ENCODE assay signal across 13 mouse cellular contexts in the genomic region with DNA sequence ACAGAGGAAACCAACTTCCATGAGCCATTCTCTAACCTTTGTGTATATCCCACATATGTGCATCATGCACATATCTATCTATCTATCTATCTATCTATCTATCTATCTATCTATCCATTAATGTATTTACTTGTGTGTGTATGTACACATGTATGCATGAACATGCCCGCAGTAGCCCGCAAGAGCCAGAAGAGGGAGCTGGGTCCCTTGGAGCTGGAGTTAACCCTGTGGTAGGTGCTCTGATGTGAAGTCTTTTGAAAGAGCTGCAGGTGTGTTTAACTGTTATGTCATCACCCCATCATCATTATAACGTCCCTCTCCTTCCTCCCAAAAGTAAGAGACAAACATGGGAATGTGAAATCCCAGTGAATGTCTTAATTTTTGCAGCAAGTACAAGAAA.
DNase-seq lines count a peak whose midpoint lies in the region; ATAC-seq lines count a peak whose summit lies in the region.
"Had no signal": no experiment of that assay in that cellular context is flagged by ENCODE, and none has a peak within 500 bp of the region (broad histone marks: within the 10 kb centered on the region; RNA-seq: fewer than 3 reads in every experiment).

No protein-coding gene starts in this region.

- H3K36me3 ChIP-seq in forebrain, embryonic 11.5 days (ENCODE audit: control insufficient read depth, insufficient read depth, low read length): no peaks in the 10 kb centered on the region
- H3K36me3 ChIP-seq: embryonic facial prominence, embryonic 15.5 days; hindbrain, embryonic 12.5 days; limb, embryonic 13.5 days; midbrain, embryonic 12.5 days had no signal

- no peaks in the 10 kb centered on the region for H3K27me3 ChIP-seq in forebrain, embryonic 11.5 days (ENCODE audit: control insufficient read depth, insufficient read depth, low read length)
- H3K27me3 ChIP-seq: embryonic facial prominence, embryonic 15.5 days; hindbrain, embryonic 12.5 days; limb, embryonic 13.5 days; midbrain, embryonic 12.5 days had no signal

- DNase-seq in cerebellum, postnatal 14 days: peak; percentile 11 to 25
- DNase-seq in cerebellum, postnatal 4 days (ENCODE audit: low spot score in 2 of 2): no peak
- peak; percentile 7 for DNase-seq in left cerebral cortex, postnatal 4 days
- no peak for DNase-seq in left cerebral cortex, postnatal 10 days (ENCODE audit: extremely low spot score in 1 of 2, low spot score in 2 of 2)
- DNase-seq in A20 (ENCODE audit: low read depth, low spot score): peak; percentile 65
- DNase-seq in induced T-regulatory cell, adult 2 months (ENCODE audit: low read depth): peak; percentile 19
- no peak for DNase-seq in forebrain, embryonic 11.5 days (ENCODE audit: low spot score)
- no peak for DNase-seq in ovary, postnatal 36 days (ENCODE audit: low spot score)
- DNase-seq: gastrocnemius, postnatal 14 days had no signal

- intact Hi-C loops in left cerebral cortex, postnatal 4 days (cut with DNase I): no loop called here
- intact Hi-C loops in left cerebral cortex, postnatal 10 days (cut with DNase I): loop anchor here (10.0 kb wide), 1 partner anchor 310 kb away; no protein-coding TSS in a partner anchor

- no peak for ATAC-seq in forebrain, embryonic 11.5 days (replicated peaks; ENCODE audit: low FRiP score)

- no peak overlapping the region for H3K4me2 ChIP-seq in forebrain, embryonic 11.5 days (ENCODE audit: low read depth, low read length, severe bottlenecking)
- H3K4me2 ChIP-seq: embryonic facial prominence, embryonic 15.5 days; hindbrain, embryonic 12.5 days; limb, embryonic 13.5 days; midbrain, embryonic 12.5 days had no signal

- no peak overlapping the region for H3K27ac ChIP-seq in forebrain, embryonic 11.5 days (ENCODE audit: low read depth, low read length)
- H3K27ac ChIP-seq: embryonic facial prominence, embryonic 15.5 days; limb, embryonic 13.5 days; midbrain, embryonic 12.5 days had no signal

- H3K9ac ChIP-seq in forebrain, embryonic 11.5 days (ENCODE audit: low read length): no peak overlapping the region
- H3K9ac ChIP-seq: embryonic facial prominence, embryonic 15.5 days; hindbrain, embryonic 12.5 days; limb, embryonic 13.5 days; midbrain, embryonic 12.5 days had no signal

- H3K4me3 ChIP-seq in forebrain, embryonic 11.5 days (ENCODE audit: low read depth, low read length): no peak overlapping the region
- H3K4me3 ChIP-seq: embryonic facial prominence, embryonic 15.5 days; hindbrain, embryonic 12.5 days; limb, embryonic 13.5 days; midbrain, embryonic 12.5 days had no signal

- no peaks in the 10 kb centered on the region for H3K9me3 ChIP-seq in forebrain, embryonic 11.5 days (ENCODE audit: control insufficient read depth, low read length)
- H3K9me3 ChIP-seq: embryonic facial prominence, embryonic 15.5 days; hindbrain, embryonic 12.5 days; limb, embryonic 13.5 days; midbrain, embryonic 12.5 days had no signal

- no peaks in the 10 kb centered on the region for H3K4me1 ChIP-seq in forebrain, embryonic 11.5 days (replicated peaks; ENCODE audit: control insufficient read depth, insufficient read depth, low read length)
- H3K4me1 ChIP-seq: embryonic facial prominence, embryonic 15.5 days; limb, embryonic 13.5 days; midbrain, embryonic 12.5 days had no signal

- WGBS in forebrain, embryonic 11.5 days: 89% methylated on average over 3 of the region's 3 CpGs

Comparison
In these comparisons a context has a peak if more than half of its experiments do, and no peak if none do; other contexts are left out.
1. DNase-seq: peak in cerebellum, postnatal 14 days (2 of 2), left cerebral cortex, postnatal 4 days (single experiment), A20 (single experiment) and induced T-regulatory cell, adult 2 months (single experiment); none in cerebellum, postnatal 4 days (0 of 2), left cerebral cortex, postnatal 10 days (0 of 2), forebrain, embryonic 11.5 days (single experiment) and ovary, postnatal 36 days (single experiment).